Mouse (Mus musculus): ENCODE measurements around the gene 7420426K07Rik. TPM values are rescaled to one million over a fixed set of nuclear protein-coding genes. Genes with fewer than 3 reads are reported as not detected.

7420426K07Rik gene
- total RNA-seq (2014; rRNA removed) (not detected in 2 replicates), polyA plus RNA-seq (2012; rRNA removed) (not detected in 2 replicates)

GRCm38 (mm10) chr9:98902819-98903218, at the start of gene 7420426K07Rik:
7420426K07Rik (plus strand) TSS chr9:98903119.
- Histone ChIP-seq H3K27me3 (ENCODE audit: control insufficient read depth, insufficient read depth, low read length) (no peaks in the 10 kb centered on the region), H3K4me3 (ENCODE audit: insufficient read depth, low read depth, low read length) (no peak within 1 kb of the TSS), H3K9ac (ENCODE audit: low read depth, low read length) (no peak within 1 kb of the TSS), H3K36me3 (ENCODE audit: control insufficient read depth, insufficient read depth, low read length) (no peaks in the 10 kb centered on the region), H3K4me1 (ENCODE audit: control insufficient read depth, insufficient read depth, low read length) (no peaks in the 10 kb centered on the region), H3K27ac (replicated peaks; ENCODE audit: insufficient read depth, low read depth, low read length) (no peak within 1 kb of the TSS), H3K79me2 (ENCODE audit: control insufficient read depth, insufficient read depth, low read length) (no peaks in the 10 kb centered on the region)
- no peak for DNase-seq (ENCODE audit: extremely low read depth, low read depth, low spot score)
- WGBS = 89% methylated on average over 2 of the region's 2 CpGs
- TF ChIP-seq POLR2A (IDR thresholded peaks at IDR 0.05; ENCODE audit: extremely low read depth, insufficient read depth, low read length) (no peak), CTCF (IDR thresholded peaks at IDR 0.05; ENCODE audit: low read depth, low read length) (no peak)

GRCm38 (mm10) chr9:98856210-98856609, 46.7 kb upstream of the 7420426K07Rik start, which contains the start of gene Prr23a2:
Prr23a2 (plus strand) TSS chr9:98856494.
- TF ChIP-seq POLR2A (IDR thresholded peaks at IDR 0.05; ENCODE audit: extremely low read depth, insufficient read depth, low read length) = no peak
- TF ChIP-seq CTCF (IDR thresholded peaks at IDR 0.05; ENCODE audit: low read depth, low read length) = no peak
- Histone ChIP-seq H3K27ac (replicated peaks; ENCODE audit: insufficient read depth, low read depth, low read length) (no peak within 1 kb of the TSS), H3K9ac (ENCODE audit: low read depth, low read length) (no peak within 1 kb of the TSS), H3K79me2 (ENCODE audit: control insufficient read depth, insufficient read depth, low read length) (no peaks in the 10 kb centered on the region), H3K27me3 (ENCODE audit: control insufficient read depth, insufficient read depth, low read length) (no peaks in the 10 kb centered on the region; the same call in 1 of the 2 replicates), H3K36me3 (ENCODE audit: control insufficient read depth, insufficient read depth, low read length) (no peaks in the 10 kb centered on the region), H3K4me3 (ENCODE audit: insufficient read depth, low read depth, low read length) (no peak within 1 kb of the TSS), H3K4me1 (ENCODE audit: control insufficient read depth, insufficient read depth, low read length) (no peaks in the 10 kb centered on the region)
- no peak for DNase-seq (ENCODE audit: extremely low read depth, low read depth, low spot score)
- 60% methylated on average over 18 of the region's 18 CpGs for WGBS

- 75% methylated on average over 3 of the region's 3 CpGs for WGBS
- TF ChIP-seq POLR2A (IDR thresholded peaks at IDR 0.05; ENCODE audit: extremely low read depth, insufficient read depth, low read length) (no peak), CTCF (IDR thresholded peaks at IDR 0.05; ENCODE audit: low read depth, low read length) (peak; percentile 11; the same call in 1 of the 2 replicates)
- no peak overlapping the region for H3K27ac ChIP-seq (replicated peaks; ENCODE audit: insufficient read depth, low read depth, low read length)
- H3K4me3 ChIP-seq (ENCODE audit: insufficient read depth, low read depth, low read length) = no peak overlapping the region
- H3K79me2 ChIP-seq (ENCODE audit: control insufficient read depth, insufficient read depth, low read length) = no peaks in the 10 kb centered on the region
- peak; percentile 5 for DNase-seq (ENCODE audit: extremely low read depth, low read depth, low spot score)
- peaks cover 3% of the 10 kb centered on the region; the same call in 1 of the 2 replicates for H3K27me3 ChIP-seq (ENCODE audit: control insufficient read depth, insufficient read depth, low read length)
- H3K4me1 ChIP-seq (ENCODE audit: control insufficient read depth, insufficient read depth, low read length) = no peaks in the 10 kb centered on the region
- H3K36me3 ChIP-seq (ENCODE audit: control insufficient read depth, insufficient read depth, low read length) = no peaks in the 10 kb centered on the region
- H3K9ac ChIP-seq (ENCODE audit: low read depth, low read length) = no peak overlapping the region
These were observed 39.5 kb upstream of the 7420426K07Rik start for GRCm38 (mm10) chr9:98863463-98863862.

GRCm38 (mm10) chr9:98864571-98864970, 38.3 kb upstream of the 7420426K07Rik start, which contains the start of gene Prr23a3:
Prr23a3 (plus strand) TSS chr9:98864767.
- H3K27ac ChIP-seq (replicated peaks; ENCODE audit: insufficient read depth, low read depth, low read length) = no peak within 1 kb of the TSS
- no peak for TF ChIP-seq CTCF (IDR thresholded peaks at IDR 0.05; ENCODE audit: low read depth, low read length)
- no peak for TF ChIP-seq POLR2A (IDR thresholded peaks at IDR 0.05; ENCODE audit: extremely low read depth, insufficient read depth, low read length)
- no peak for DNase-seq (ENCODE audit: extremely low read depth, low read depth, low spot score)
- no peaks in the 10 kb centered on the region for H3K36me3 ChIP-seq (ENCODE audit: control insufficient read depth, insufficient read depth, low read length)
- no peak within 1 kb of the TSS for H3K9ac ChIP-seq (ENCODE audit: low read depth, low read length)
- peaks cover 3% of the 10 kb centered on the region; the same call in 1 of the 2 replicates for H3K27me3 ChIP-seq (ENCODE audit: control insufficient read depth, insufficient read depth, low read length)
- 52% methylated on average over 22 of the region's 22 CpGs for whole genome bisulfite sequencing
- no peaks in the 10 kb centered on the region for H3K4me1 ChIP-seq (ENCODE audit: control insufficient read depth, insufficient read depth, low read length)
- no peaks in the 10 kb centered on the region for H3K79me2 ChIP-seq (ENCODE audit: control insufficient read depth, insufficient read depth, low read length)
- no peak within 1 kb of the TSS for H3K4me3 ChIP-seq (ENCODE audit: insufficient read depth, low read depth, low read length)

GRCm38 (mm10) chr9:98901486-98901885, 1.4 kb upstream of the 7420426K07Rik start:
- 69% methylated on average over 1 of the region's 1 CpGs for WGBS
- DNase-seq (ENCODE audit: extremely low read depth, low read depth, low spot score) = no peak
- H3K79me2 ChIP-seq (ENCODE audit: control insufficient read depth, insufficient read depth, low read length) = no peaks in the 10 kb centered on the region
- H3K9ac ChIP-seq (ENCODE audit: low read depth, low read length) = no peak overlapping the region
- H3K27ac ChIP-seq (replicated peaks; ENCODE audit: insufficient read depth, low read depth, low read length) = no peak overlapping the region
- no peaks in the 10 kb centered on the region for H3K4me1 ChIP-seq (ENCODE audit: control insufficient read depth, insufficient read depth, low read length)
- TF ChIP-seq CTCF (IDR thresholded peaks at IDR 0.05; ENCODE audit: low read depth, low read length) (no peak), POLR2A (IDR thresholded peaks at IDR 0.05; ENCODE audit: extremely low read depth, insufficient read depth, low read length) (no peak)
- no peaks in the 10 kb centered on the region for H3K36me3 ChIP-seq (ENCODE audit: control insufficient read depth, insufficient read depth, low read length)
- H3K27me3 ChIP-seq (ENCODE audit: control insufficient read depth, insufficient read depth, low read length) = no peaks in the 10 kb centered on the region
- no peak overlapping the region for H3K4me3 ChIP-seq (ENCODE audit: insufficient read depth, low read depth, low read length)

Data from liver, adult 2 months (tissue).